Mouse (Mus musculus) E14TG2a.4 (cell line): ENCODE measurements around the gene Adamts4.

Experiments used
- H3K27me3 ChIP-seq: 2 replicates; pipeline ENCODE4 v1.6.1; 2014; ENCODE audit warnings: low read length, control low read depth; ENCODE audit not compliant: insufficient read depth
- H3K36me3 ChIP-seq: 2 replicates; pipeline ENCODE4 v1.6.1; 2014; ENCODE audit warnings: low read length, control low read depth; ENCODE audit not compliant: insufficient read depth
- H3K4me1 ChIP-seq: replicated peaks from 2 replicates; pipeline ENCODE4 v1.6.1; 2014; ENCODE audit warnings: low read depth, low read length, control low read depth
- H3K4me3 ChIP-seq: replicated peaks from 2 replicates; pipeline ENCODE4 v1.5.1; 2014; ENCODE audit warnings: mild to moderate bottlenecking, low read length
- H3K9me3 ChIP-seq: 2 replicates; pipeline ENCODE4 v1.6.1; 2014; ENCODE audit warnings: low read length, control low read depth
- CTCF ChIP-seq: conservative IDR thresholded peaks from 2 replicates; pipeline ENCODE4 v1.5.1; 2014; ENCODE audit warnings: low read length
- NANOG ChIP-seq: IDR thresholded peaks from 2 replicates; pipeline ENCODE4 v1.6.1; 2014; ENCODE audit warnings: borderline replicate concordance, low read length, mixed read lengths
- POU5F1 ChIP-seq: IDR thresholded peaks from 2 replicates; pipeline ENCODE4 v1.6.1; 2014; ENCODE audit warnings: low read length, borderline replicate concordance

The Adamts4 gene

GRCm38 (mm10) chr1:171216241-171216955 is 33.8 kb upstream of the Adamts4 start:
- peaks cover 7% of the 10 kb centered on the region; the same call in 1 of the 2 replicates for H3K27me3 ChIP-seq
- H3K4me3 ChIP-seq = no peak overlapping the region
- H3K36me3 ChIP-seq = peaks cover 23% of the 10 kb centered on the region
- TF ChIP-seq NANOG (no peak), CTCF (no peak), POU5F1 (no peak)
- H3K9me3 ChIP-seq = no peaks in the 10 kb centered on the region
- peaks cover 59% of the 10 kb centered on the region for H3K4me1 ChIP-seq

- H3K9me3 ChIP-seq = no peaks in the 10 kb centered on the region
- peaks cover 69% of the 10 kb centered on the region for H3K4me1 ChIP-seq
- peak overlapping the region; percentile 85 for H3K4me3 ChIP-seq
- TF ChIP-seq CTCF (peak; percentile 60), POU5F1 (no peak)
- peaks cover 4% of the 10 kb centered on the region; the same call in 1 of the 2 replicates for H3K27me3 ChIP-seq
- H3K36me3 ChIP-seq = peaks cover 23% of the 10 kb centered on the region
Observed at GRCm38 (mm10) chr1:171220871-171221270, 29.4 kb upstream of the Adamts4 start.

- H3K4me1 ChIP-seq = peaks cover 72% of the 10 kb centered on the region
- peaks cover 23% of the 10 kb centered on the region for H3K36me3 ChIP-seq
- H3K27me3 ChIP-seq = no peaks in the 10 kb centered on the region
- H3K9me3 ChIP-seq = no peaks in the 10 kb centered on the region
- TF ChIP-seq POU5F1 (no peak), NANOG (no peak; the same call in 1 of the 2 replicates), CTCF (no peak)
- peak overlapping the region; percentile 85 for H3K4me3 ChIP-seq
Observed at GRCm38 (mm10) chr1:171221281-171222193, 28.7 kb upstream of the Adamts4 start.

- H3K4me1 ChIP-seq = peaks cover 68% of the 10 kb centered on the region
- peaks cover 23% of the 10 kb centered on the region for H3K36me3 ChIP-seq
- no peaks in the 10 kb centered on the region for H3K27me3 ChIP-seq
- H3K4me3 ChIP-seq = peak within 1 kb of the TSS; percentile 85
- TF ChIP-seq CTCF (0 out of 2 replicates have a peak, but pooled peaks have one; percentile 7), NANOG (0 out of 2 replicates have a peak, but pooled peaks have one; percentile 18), POU5F1 (no peak)
- H3K9me3 ChIP-seq = no peaks in the 10 kb centered on the region
Observed at GRCm38 (mm10) chr1:171222238-171223155, 27.7 kb upstream of the Adamts4 start, which contains the start of gene Tomm40l. Gene Tomm40l (minus strand): TSS chr1:171222514.

GRCm38 (mm10) chr1:171223168-171223567 is 27.1 kb upstream of the Adamts4 start:
- no peak for TF ChIP-seq POU5F1
- no peak for TF ChIP-seq NANOG
- TF ChIP-seq CTCF = no peak
- Histone ChIP-seq H3K27me3 (no peaks in the 10 kb centered on the region), H3K4me1 (peaks cover 67% of the 10 kb centered on the region), H3K4me3 (no peak overlapping the region), H3K9me3 (no peaks in the 10 kb centered on the region), H3K36me3 (peaks cover 23% of the 10 kb centered on the region)

- TF ChIP-seq NANOG = no peak
- no peak for TF ChIP-seq CTCF
- no peak for TF ChIP-seq POU5F1
- H3K4me1 ChIP-seq = peaks cover 64% of the 10 kb centered on the region
- H3K4me3 ChIP-seq = no peak overlapping the region
- H3K9me3 ChIP-seq = no peaks in the 10 kb centered on the region
- no peaks in the 10 kb centered on the region for H3K27me3 ChIP-seq
- peaks cover 19% of the 10 kb centered on the region for H3K36me3 ChIP-seq
Observed at GRCm38 (mm10) chr1:171223796-171224195, 26.4 kb upstream of the Adamts4 start.

- H3K4me3 ChIP-seq = no peak within 1 kb of the TSS
- H3K4me1 ChIP-seq = peaks cover 61% of the 10 kb centered on the region
- TF ChIP-seq POU5F1 (no peak), NANOG (no peak), CTCF (no peak)
- peaks cover 8% of the 10 kb centered on the region for H3K36me3 ChIP-seq
- H3K27me3 ChIP-seq = no peaks in the 10 kb centered on the region
- H3K9me3 ChIP-seq = no peaks in the 10 kb centered on the region
Observed at GRCm38 (mm10) chr1:171224857-171225256, 25.4 kb upstream of the Adamts4 start, which contains the start of gene Apoa2. Gene Apoa2 (plus strand): TSS chr1:171225054.

- H3K9me3 ChIP-seq = no peaks in the 10 kb centered on the region
- H3K27me3 ChIP-seq = no peaks in the 10 kb centered on the region
- H3K4me1 ChIP-seq = peaks cover 49% of the 10 kb centered on the region
- H3K36me3 ChIP-seq = no peaks in the 10 kb centered on the region
- H3K4me3 ChIP-seq = no peak overlapping the region
- no peak for TF ChIP-seq CTCF
- TF ChIP-seq NANOG = no peak
- TF ChIP-seq POU5F1 = no peak
Observed at GRCm38 (mm10) chr1:171226780-171227179, 23.4 kb upstream of the Adamts4 start.
